Mouse (Mus musculus): ENCODE measurements at regions not wholly inside any gene's neighbourhood (a gene's known extent, or its start where the extent isn't known, plus 50 kb on each side); places are given as distances from the start of the nearest gene placed in this dataset.

- TF ChIP-seq POLR2A (IDR thresholded peaks at IDR 0.05; ENCODE audit: insufficient read depth, low read depth, low read length) (no peak), CTCF (IDR thresholded peaks at IDR 0.05; ENCODE audit: insufficient read depth, low read depth, low read length) (no peak)
- Histone ChIP-seq H3K27ac (ENCODE audit: insufficient read depth, low read depth, low read length) (no peak overlapping the region), H3K4me1 (ENCODE audit: control insufficient read depth, insufficient read depth, low read length) (no peaks in the 10 kb centered on the region), H3K4me3 (ENCODE audit: insufficient read depth, low read depth, low read length) (no peak overlapping the region)
- WGBS: 100% methylated on average over 1 of the region's 1 CpGs
These were observed 178.0 kb downstream of the Samd5 start for GRCm38 (mm10) chr10:9497021-9497420.

GRCm38 (mm10) chr10:9495143-9495651 lies 179.8 kb downstream of the Samd5 start:
- H3K4me1 ChIP-seq (ENCODE audit: control insufficient read depth, insufficient read depth, low read length): no peaks in the 10 kb centered on the region
- no peak overlapping the region for H3K27ac ChIP-seq (ENCODE audit: insufficient read depth, low read depth, low read length)
- 20% methylated on average over 6 of the region's 6 CpGs for WGBS
- H3K4me3 ChIP-seq (ENCODE audit: insufficient read depth, low read depth, low read length): no peak overlapping the region
- TF ChIP-seq POLR2A (IDR thresholded peaks at IDR 0.05; ENCODE audit: insufficient read depth, low read depth, low read length) (no peak), CTCF (IDR thresholded peaks at IDR 0.05; ENCODE audit: insufficient read depth, low read depth, low read length) (no peak)

GRCm38 (mm10) chr10:9490416-9490815 lies 184.6 kb downstream of the Samd5 start:
- WGBS: 78% methylated on average over 2 of the region's 2 CpGs
- H3K27ac ChIP-seq (ENCODE audit: insufficient read depth, low read depth, low read length): no peak overlapping the region
- no peak for TF ChIP-seq CTCF (IDR thresholded peaks at IDR 0.05; ENCODE audit: insufficient read depth, low read depth, low read length)
- TF ChIP-seq POLR2A (IDR thresholded peaks at IDR 0.05; ENCODE audit: insufficient read depth, low read depth, low read length): no peak
- no peaks in the 10 kb centered on the region for H3K4me1 ChIP-seq (ENCODE audit: control insufficient read depth, insufficient read depth, low read length)
- H3K4me3 ChIP-seq (ENCODE audit: insufficient read depth, low read depth, low read length): no peak overlapping the region

- TF ChIP-seq CTCF (IDR thresholded peaks at IDR 0.05; ENCODE audit: insufficient read depth, low read depth, low read length) (no peak), POLR2A (IDR thresholded peaks at IDR 0.05; ENCODE audit: insufficient read depth, low read depth, low read length) (no peak)
- Histone ChIP-seq H3K4me1 (ENCODE audit: control insufficient read depth, insufficient read depth, low read length) (no peaks in the 10 kb centered on the region), H3K27ac (ENCODE audit: insufficient read depth, low read depth, low read length) (no peak overlapping the region), H3K4me3 (ENCODE audit: insufficient read depth, low read depth, low read length) (no peak overlapping the region)
- WGBS: 50% methylated on average over 6 of the region's 6 CpGs
These were observed 212.6 kb downstream of the Samd5 start for GRCm38 (mm10) chr10:9462361-9462760.

GRCm38 (mm10) chr10:9459145-9459544 lies 215.9 kb downstream of the Samd5 start:
- H3K27ac ChIP-seq (ENCODE audit: insufficient read depth, low read depth, low read length): no peak overlapping the region
- 89% methylated on average over 6 of the region's 6 CpGs for WGBS
- TF ChIP-seq CTCF (IDR thresholded peaks at IDR 0.05; ENCODE audit: insufficient read depth, low read depth, low read length) (no peak), POLR2A (IDR thresholded peaks at IDR 0.05; ENCODE audit: insufficient read depth, low read depth, low read length) (no peak)
- H3K4me1 ChIP-seq (ENCODE audit: control insufficient read depth, insufficient read depth, low read length): no peaks in the 10 kb centered on the region
- H3K4me3 ChIP-seq (ENCODE audit: insufficient read depth, low read depth, low read length): no peak overlapping the region

GRCm38 (mm10) chr10:9458466-9458865 lies 216.5 kb downstream of the Samd5 start:
- no peak for TF ChIP-seq CTCF (IDR thresholded peaks at IDR 0.05; ENCODE audit: insufficient read depth, low read depth, low read length)
- no peak for TF ChIP-seq POLR2A (IDR thresholded peaks at IDR 0.05; ENCODE audit: insufficient read depth, low read depth, low read length)

GRCm38 (mm10) chr10:9457222-9457621 lies 217.8 kb downstream of the Samd5 start:
- Histone ChIP-seq H3K27ac (ENCODE audit: insufficient read depth, low read depth, low read length) (no peak overlapping the region), H3K4me1 (ENCODE audit: control insufficient read depth, insufficient read depth, low read length) (no peaks in the 10 kb centered on the region), H3K4me3 (ENCODE audit: insufficient read depth, low read depth, low read length) (no peak overlapping the region)
- no peak for TF ChIP-seq CTCF (IDR thresholded peaks at IDR 0.05; ENCODE audit: insufficient read depth, low read depth, low read length)
- no peak for TF ChIP-seq POLR2A (IDR thresholded peaks at IDR 0.05; ENCODE audit: insufficient read depth, low read depth, low read length)
- WGBS: 89% methylated on average over 1 of the region's 1 CpGs

More at GRCm38 (mm10) chr10:9458466-9458865, 216.5 kb downstream of the Samd5 start:
- H3K27ac ChIP-seq (ENCODE audit: insufficient read depth, low read depth, low read length): no peak overlapping the region
- no peaks in the 10 kb centered on the region for H3K4me1 ChIP-seq (ENCODE audit: control insufficient read depth, insufficient read depth, low read length)
- no peak overlapping the region for H3K4me3 ChIP-seq (ENCODE audit: insufficient read depth, low read depth, low read length)
- WGBS: 87% methylated on average over 2 of the region's 2 CpGs

GRCm38 (mm10) chr10:9439072-9439471 lies 235.9 kb downstream of the Samd5 start:
- Histone ChIP-seq H3K4me1 (ENCODE audit: control insufficient read depth, insufficient read depth, low read length) (no peaks in the 10 kb centered on the region), H3K27ac (ENCODE audit: insufficient read depth, low read depth, low read length) (no peak overlapping the region), H3K4me3 (ENCODE audit: insufficient read depth, low read depth, low read length) (no peak overlapping the region)
- WGBS: 74% methylated on average over 4 of the region's 4 CpGs
- TF ChIP-seq POLR2A (IDR thresholded peaks at IDR 0.05; ENCODE audit: insufficient read depth, low read depth, low read length) (no peak), CTCF (IDR thresholded peaks at IDR 0.05; ENCODE audit: insufficient read depth, low read depth, low read length) (no peak)

GRCm38 (mm10) chr10:9438366-9438765 lies 236.6 kb downstream of the Samd5 start:
- Histone ChIP-seq H3K4me1 (ENCODE audit: control insufficient read depth, insufficient read depth, low read length) (no peaks in the 10 kb centered on the region), H3K27ac (ENCODE audit: insufficient read depth, low read depth, low read length) (no peak overlapping the region), H3K4me3 (ENCODE audit: insufficient read depth, low read depth, low read length) (no peak overlapping the region)
- 81% methylated on average over 4 of the region's 4 CpGs for WGBS
- no peak for TF ChIP-seq CTCF (IDR thresholded peaks at IDR 0.05; ENCODE audit: insufficient read depth, low read depth, low read length)
- TF ChIP-seq POLR2A (IDR thresholded peaks at IDR 0.05; ENCODE audit: insufficient read depth, low read depth, low read length): no peak

- no peak overlapping the region for H3K4me3 ChIP-seq (ENCODE audit: insufficient read depth, low read depth, low read length)
- H3K27ac ChIP-seq (ENCODE audit: insufficient read depth, low read depth, low read length): no peak overlapping the region
- H3K4me1 ChIP-seq (ENCODE audit: control insufficient read depth, insufficient read depth, low read length): no peaks in the 10 kb centered on the region
- TF ChIP-seq CTCF (IDR thresholded peaks at IDR 0.05; ENCODE audit: insufficient read depth, low read depth, low read length) (no peak), POLR2A (IDR thresholded peaks at IDR 0.05; ENCODE audit: insufficient read depth, low read depth, low read length) (no peak)
- 85% methylated on average over 2 of the region's 2 CpGs for WGBS
These were observed 245.9 kb downstream of the Samd5 start for GRCm38 (mm10) chr10:9429085-9429484.

Data from olfactory bulb, adult 2 months (tissue).